Comparison of ENCODE assay signal across 18 mouse cellular contexts in the genomic region with DNA sequence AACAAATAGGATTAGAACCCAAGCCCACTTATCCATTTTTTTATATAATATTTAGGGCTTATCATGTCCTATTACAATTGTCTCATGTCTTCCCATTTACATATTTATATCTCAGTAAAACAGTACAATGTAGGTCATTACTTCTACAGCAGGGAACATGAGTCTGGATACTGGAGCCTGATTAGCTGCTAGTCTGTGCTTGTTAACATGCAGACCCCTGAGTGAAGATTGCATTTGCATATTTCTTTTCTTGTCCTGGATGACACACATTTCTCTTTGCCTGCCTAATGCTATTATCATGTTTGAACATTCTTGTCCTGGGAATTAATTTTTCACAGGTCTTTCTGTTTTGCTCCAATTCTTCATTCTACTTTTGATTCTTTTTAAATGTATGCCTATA.
DNase-seq lines count a peak whose midpoint lies in the region; ATAC-seq lines count a peak whose summit lies in the region.
"Had no signal": no experiment of that assay in that cellular context is flagged by ENCODE, and none has a peak within 500 bp of the region (broad histone marks: within the 10 kb centered on the region; RNA-seq: fewer than 3 reads in every experiment).

No protein-coding gene starts in this region.

- no peaks in the 10 kb centered on the region for H3K36me3 ChIP-seq in midbrain, embryonic 12.5 days
- H3K36me3 ChIP-seq in midbrain, embryonic 13.5 days: no peaks in the 10 kb centered on the region
- no peaks in the 10 kb centered on the region for H3K36me3 ChIP-seq in midbrain, embryonic 15.5 days (replicated peaks)
- no peaks in the 10 kb centered on the region for H3K36me3 ChIP-seq in midbrain, embryonic 10.5 days
- H3K36me3 ChIP-seq: embryonic facial prominence, embryonic 10.5 days; embryonic facial prominence, embryonic 12.5 days; forebrain, embryonic 15.5 days had no signal

- no peak overlapping the region for H3K4me3 ChIP-seq in midbrain, embryonic 12.5 days
- no peak overlapping the region for H3K4me3 ChIP-seq in midbrain, embryonic 13.5 days (replicated peaks)
- H3K4me3 ChIP-seq in midbrain, embryonic 15.5 days: no peak overlapping the region
- H3K4me3 ChIP-seq in midbrain, embryonic 10.5 days: no peak overlapping the region
- H3K4me3 ChIP-seq: embryonic facial prominence, embryonic 10.5 days; embryonic facial prominence, embryonic 12.5 days; forebrain, embryonic 13.5 days; forebrain, embryonic 15.5 days had no signal

- DNase-seq in midbrain, embryonic 10.5 days (ENCODE audit: low spot score): no peak
- DNase-seq in heart, adult 8-10 months (ENCODE audit: low spot score): no peak
- DNase-seq: adrenal gland, adult 2 months; adrenal gland, postnatal 10 days; adrenal gland, postnatal 25 days; cerebellum, adult 11-12 months; cerebellum, adult 2 months; cerebellum, adult 9-10 months; cerebellum, postnatal 10 days; cerebellum, postnatal 25 days; forebrain, postnatal 0 days had no signal

- H3K9ac ChIP-seq in midbrain, embryonic 12.5 days (replicated peaks): no peak overlapping the region
- no peak overlapping the region for H3K9ac ChIP-seq in midbrain, embryonic 13.5 days (replicated peaks)
- H3K9ac ChIP-seq in midbrain, embryonic 15.5 days: no peak overlapping the region
- H3K9ac ChIP-seq: embryonic facial prominence, embryonic 12.5 days; forebrain, embryonic 13.5 days; forebrain, embryonic 15.5 days; forebrain, postnatal 0 days had no signal

- ATAC-seq in midbrain, embryonic 12.5 days (ENCODE audit: low FRiP score, low read depth): peak; percentile 62; the same call in 1 of the 2 replicates
- no peak for ATAC-seq in midbrain, embryonic 13.5 days
- ATAC-seq in midbrain, embryonic 15.5 days (replicated peaks): peak; percentile 58; the same call in 1 of the 2 replicates
- ATAC-seq: forebrain, embryonic 13.5 days; forebrain, embryonic 15.5 days; forebrain, postnatal 0 days had no signal

- H3K4me1 ChIP-seq in midbrain, embryonic 12.5 days: no peaks in the 10 kb centered on the region
- H3K4me1 ChIP-seq in midbrain, embryonic 13.5 days (replicated peaks): no peaks in the 10 kb centered on the region
- no peaks in the 10 kb centered on the region for H3K4me1 ChIP-seq in midbrain, embryonic 15.5 days
- no peaks in the 10 kb centered on the region for H3K4me1 ChIP-seq in midbrain, embryonic 10.5 days
- H3K4me1 ChIP-seq: embryonic facial prominence, embryonic 10.5 days; embryonic facial prominence, embryonic 12.5 days; forebrain, embryonic 13.5 days; forebrain, embryonic 15.5 days had no signal

- no peaks in the 10 kb centered on the region for H3K27me3 ChIP-seq in midbrain, embryonic 12.5 days
- no peaks in the 10 kb centered on the region for H3K27me3 ChIP-seq in midbrain, embryonic 13.5 days
- no peaks in the 10 kb centered on the region for H3K27me3 ChIP-seq in midbrain, embryonic 15.5 days (replicated peaks)
- H3K27me3 ChIP-seq in midbrain, embryonic 10.5 days (ENCODE audit: low read depth, poor library complexity, severe bottlenecking): no peaks in the 10 kb centered on the region
- H3K27me3 ChIP-seq: embryonic facial prominence, embryonic 12.5 days; forebrain, embryonic 13.5 days; forebrain, embryonic 15.5 days had no signal

- H3K9me3 ChIP-seq in midbrain, embryonic 12.5 days: no peaks in the 10 kb centered on the region
- no peaks in the 10 kb centered on the region for H3K9me3 ChIP-seq in midbrain, embryonic 13.5 days
- H3K9me3 ChIP-seq in midbrain, embryonic 15.5 days: no peaks in the 10 kb centered on the region
- no peaks in the 10 kb centered on the region for H3K9me3 ChIP-seq in midbrain, embryonic 10.5 days (replicated peaks)
- H3K9me3 ChIP-seq: embryonic facial prominence, embryonic 10.5 days; embryonic facial prominence, embryonic 12.5 days; forebrain, embryonic 13.5 days; forebrain, embryonic 15.5 days had no signal

- H3K4me2 ChIP-seq in midbrain, embryonic 12.5 days (replicated peaks): no peak overlapping the region
- H3K4me2 ChIP-seq in midbrain, embryonic 13.5 days (replicated peaks): no peak overlapping the region
- no peak overlapping the region for H3K4me2 ChIP-seq in midbrain, embryonic 15.5 days
- H3K4me2 ChIP-seq: embryonic facial prominence, embryonic 12.5 days; forebrain, embryonic 13.5 days; forebrain, embryonic 15.5 days had no signal

- H3K27ac ChIP-seq in midbrain, embryonic 12.5 days (replicated peaks): no peak overlapping the region
- H3K27ac ChIP-seq in midbrain, embryonic 13.5 days: no peak overlapping the region
- H3K27ac ChIP-seq in midbrain, embryonic 15.5 days: no peak overlapping the region
- no peak overlapping the region for H3K27ac ChIP-seq in midbrain, embryonic 10.5 days (replicated peaks)
- H3K27ac ChIP-seq: embryonic facial prominence, embryonic 10.5 days; embryonic facial prominence, embryonic 12.5 days; forebrain, embryonic 13.5 days; forebrain, embryonic 15.5 days had no signal
